Mouse (Mus musculus): ENCODE measurements at regions not wholly inside any gene's neighbourhood (a gene's known extent, or its start where the extent isn't known, plus 50 kb on each side); places are given as distances from the start of the nearest gene placed in this dataset.

DNA sequence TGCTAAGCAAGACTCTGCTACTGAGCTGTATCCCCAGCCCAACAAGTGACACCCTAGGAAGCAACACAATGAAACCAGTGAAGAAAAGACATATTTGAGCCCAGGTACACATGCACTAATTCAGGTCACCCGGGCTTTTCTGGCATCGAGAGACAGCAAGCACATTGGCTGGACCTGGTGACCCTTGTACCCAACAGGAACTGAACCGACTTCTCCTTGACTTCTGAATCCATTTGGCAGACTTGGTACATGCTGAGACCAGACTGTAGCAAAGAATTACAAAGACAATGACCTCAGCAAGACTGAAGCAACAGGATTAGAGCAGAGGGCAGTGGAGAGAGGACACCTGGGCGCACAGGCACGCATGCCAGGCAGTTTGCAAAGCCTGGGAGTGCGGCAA, 79.1 kb downstream of the Sema4f start:
- H3K36me3 ChIP-seq (ENCODE audit: control insufficient read depth, insufficient read depth), result no peaks in the 10 kb centered on the region
- no peak overlapping the region for H3K4me3 ChIP-seq (ENCODE audit: insufficient read depth, poor library complexity, severe bottlenecking)
- H3K79me3 ChIP-seq (ENCODE audit: low read depth), result no peaks in the 10 kb centered on the region
- H3ac ChIP-seq (ENCODE audit: control insufficient read depth, insufficient read length, low read depth), result no peak overlapping the region
- no peaks in the 10 kb centered on the region for H3K27me3 ChIP-seq (ENCODE audit: control insufficient read depth, insufficient read depth, insufficient read length)
- H3K79me2 ChIP-seq (ENCODE audit: control insufficient read depth, insufficient read depth), result no peaks in the 10 kb centered on the region
- TF ChIP-seq CEBPB (IDR thresholded peaks at IDR 0.05; ENCODE audit: low read depth) (no peak), CTCF (IDR thresholded peaks at IDR 0.05; ENCODE audit: control insufficient read depth, insufficient read depth, insufficient read length) (no peak), MYOG (IDR thresholded peaks at IDR 0.05; ENCODE audit: control insufficient read depth, extremely low read depth, insufficient read length) (no peak), FOSL1 (IDR thresholded peaks at IDR 0.05; ENCODE audit: insufficient read depth, low read length, poor library complexity, severe bottlenecking) (no peak)

DNA sequence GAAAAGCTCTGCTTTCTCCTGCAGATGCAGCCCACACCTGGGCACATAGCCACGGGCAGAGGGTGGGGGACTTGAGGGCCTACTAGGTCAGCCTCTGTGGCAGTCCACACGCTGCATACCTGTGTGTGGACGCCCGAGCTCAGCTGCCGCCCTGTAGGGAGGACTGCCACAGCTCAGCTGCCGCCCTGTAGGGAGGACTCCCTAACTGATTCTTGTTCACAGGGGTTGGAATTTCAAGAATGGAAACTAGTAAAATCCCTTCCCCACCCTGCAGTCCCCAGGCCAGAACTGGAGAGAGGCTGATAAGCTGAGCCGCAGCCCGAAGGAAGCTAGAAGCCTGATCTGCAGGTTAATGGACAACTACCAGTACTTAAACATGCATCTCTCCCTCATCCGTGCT, 82.0 kb upstream of the Hk2 start:
- H3K79me3 ChIP-seq (ENCODE audit: low read depth), result no peaks in the 10 kb centered on the region
- H3K79me2 ChIP-seq (ENCODE audit: control insufficient read depth, insufficient read depth), result no peaks in the 10 kb centered on the region
- H3K27me3 ChIP-seq (ENCODE audit: control insufficient read depth, insufficient read depth, insufficient read length), result no peaks in the 10 kb centered on the region
- H3K4me3 ChIP-seq (ENCODE audit: insufficient read depth, poor library complexity, severe bottlenecking), result no peak overlapping the region
- TF ChIP-seq MYOG (IDR thresholded peaks at IDR 0.05; ENCODE audit: control insufficient read depth, extremely low read depth, insufficient read length) (no peak), CTCF (IDR thresholded peaks at IDR 0.05; ENCODE audit: control insufficient read depth, insufficient read depth, insufficient read length) (no peak), FOSL1 (IDR thresholded peaks at IDR 0.05; ENCODE audit: insufficient read depth, low read length, poor library complexity, severe bottlenecking) (no peak), MYOD1 (IDR thresholded peaks at IDR 0.05; ENCODE audit: control insufficient read depth, insufficient read length, low read depth) (no peak), MAX (IDR thresholded peaks at IDR 0.05) (no peak), CEBPB (IDR thresholded peaks at IDR 0.05; ENCODE audit: low read depth) (no peak), USF1 (IDR thresholded peaks at IDR 0.05; ENCODE audit: low read depth) (no peak)
- H3ac ChIP-seq (ENCODE audit: control insufficient read depth, insufficient read length, low read depth), result no peak overlapping the region
- H3K36me3 ChIP-seq (ENCODE audit: control insufficient read depth, insufficient read depth), result no peaks in the 10 kb centered on the region

GRCm38 (mm10) chr6:82855401-82855800, 81.1 kb upstream of the Hk2 start:
- H3K27me3 ChIP-seq (ENCODE audit: control insufficient read depth, insufficient read depth, insufficient read length), result no peaks in the 10 kb centered on the region
- no peak overlapping the region for H3K4me3 ChIP-seq (ENCODE audit: insufficient read depth, poor library complexity, severe bottlenecking)
- no peak for TF ChIP-seq CTCF (IDR thresholded peaks at IDR 0.05; ENCODE audit: control insufficient read depth, insufficient read depth, insufficient read length)
- TF ChIP-seq MAX (IDR thresholded peaks at IDR 0.05), result no peak
- TF ChIP-seq CEBPB (IDR thresholded peaks at IDR 0.05; ENCODE audit: low read depth), result no peak
- no peaks in the 10 kb centered on the region for H3K79me2 ChIP-seq (ENCODE audit: control insufficient read depth, insufficient read depth)
- no peaks in the 10 kb centered on the region for H3K36me3 ChIP-seq (ENCODE audit: control insufficient read depth, insufficient read depth)
- H3ac ChIP-seq (ENCODE audit: control insufficient read depth, insufficient read length, low read depth), result no peak overlapping the region
- H3K79me3 ChIP-seq (ENCODE audit: low read depth), result no peaks in the 10 kb centered on the region

DNA sequence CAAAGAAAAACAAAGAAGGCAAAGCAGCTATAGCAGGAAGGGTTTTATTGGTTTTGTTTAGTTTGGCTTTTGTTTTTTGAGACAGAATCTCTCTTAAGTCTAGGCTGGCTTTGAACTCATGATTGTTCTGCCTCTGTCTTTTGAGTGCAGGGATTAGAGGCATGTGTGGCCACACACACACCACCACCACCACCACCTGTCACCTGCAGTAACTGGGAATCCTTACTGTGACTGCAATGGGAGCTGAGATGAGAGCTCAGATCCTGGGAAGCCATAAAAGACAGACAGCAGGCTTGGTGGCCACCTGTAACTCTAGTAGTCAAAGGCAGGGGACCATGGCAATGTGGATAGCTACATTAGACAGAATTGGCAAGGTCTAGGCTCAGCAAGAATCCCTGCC, 80.5 kb upstream of the Hk2 start:
- no peaks in the 10 kb centered on the region for H3K79me2 ChIP-seq (ENCODE audit: control insufficient read depth, insufficient read depth)
- no peak for TF ChIP-seq CEBPB (IDR thresholded peaks at IDR 0.05; ENCODE audit: low read depth)
- TF ChIP-seq FOSL1 (IDR thresholded peaks at IDR 0.05; ENCODE audit: insufficient read depth, low read length, poor library complexity, severe bottlenecking), result no peak
- TF ChIP-seq CTCF (IDR thresholded peaks at IDR 0.05; ENCODE audit: control insufficient read depth, insufficient read depth, insufficient read length), result no peak
- no peak for TF ChIP-seq MYOG (IDR thresholded peaks at IDR 0.05; ENCODE audit: control insufficient read depth, extremely low read depth, insufficient read length)
- TF ChIP-seq MYOD1 (IDR thresholded peaks at IDR 0.05; ENCODE audit: control insufficient read depth, insufficient read length, low read depth), result no peak
- no peak for TF ChIP-seq USF1 (IDR thresholded peaks at IDR 0.05; ENCODE audit: low read depth)
- TF ChIP-seq MAX (IDR thresholded peaks at IDR 0.05), result no peak
- no peak overlapping the region for H3ac ChIP-seq (ENCODE audit: control insufficient read depth, insufficient read length, low read depth)
- no peaks in the 10 kb centered on the region for H3K27me3 ChIP-seq (ENCODE audit: control insufficient read depth, insufficient read depth, insufficient read length)
- no peak overlapping the region for H3K4me3 ChIP-seq (ENCODE audit: insufficient read depth, poor library complexity, severe bottlenecking)
- H3K79me3 ChIP-seq (ENCODE audit: low read depth), result no peaks in the 10 kb centered on the region
- no peaks in the 10 kb centered on the region for H3K36me3 ChIP-seq (ENCODE audit: control insufficient read depth, insufficient read depth)

GRCm38 (mm10) chr6:82854338-82854737, 80.1 kb upstream of the Hk2 start:
- Histone ChIP-seq H3K4me3 (ENCODE audit: insufficient read depth, poor library complexity, severe bottlenecking) (no peak overlapping the region), H3K79me2 (ENCODE audit: control insufficient read depth, insufficient read depth) (no peaks in the 10 kb centered on the region), H3K27me3 (ENCODE audit: control insufficient read depth, insufficient read depth, insufficient read length) (no peaks in the 10 kb centered on the region), H3ac (ENCODE audit: control insufficient read depth, insufficient read length, low read depth) (no peak overlapping the region), H3K36me3 (ENCODE audit: control insufficient read depth, insufficient read depth) (no peaks in the 10 kb centered on the region), H3K79me3 (ENCODE audit: low read depth) (no peaks in the 10 kb centered on the region)
- no peak for TF ChIP-seq MYOG (IDR thresholded peaks at IDR 0.05; ENCODE audit: control insufficient read depth, extremely low read depth, insufficient read length)
- TF ChIP-seq CTCF (IDR thresholded peaks at IDR 0.05; ENCODE audit: control insufficient read depth, insufficient read depth, insufficient read length), result no peak
- TF ChIP-seq MYOD1 (IDR thresholded peaks at IDR 0.05; ENCODE audit: control insufficient read depth, insufficient read length, low read depth), result peak; percentile 44
- peak; percentile 42 for TF ChIP-seq USF1 (IDR thresholded peaks at IDR 0.05; ENCODE audit: low read depth)
- TF ChIP-seq MAX (IDR thresholded peaks at IDR 0.05), result peak; percentile 97

DNA sequence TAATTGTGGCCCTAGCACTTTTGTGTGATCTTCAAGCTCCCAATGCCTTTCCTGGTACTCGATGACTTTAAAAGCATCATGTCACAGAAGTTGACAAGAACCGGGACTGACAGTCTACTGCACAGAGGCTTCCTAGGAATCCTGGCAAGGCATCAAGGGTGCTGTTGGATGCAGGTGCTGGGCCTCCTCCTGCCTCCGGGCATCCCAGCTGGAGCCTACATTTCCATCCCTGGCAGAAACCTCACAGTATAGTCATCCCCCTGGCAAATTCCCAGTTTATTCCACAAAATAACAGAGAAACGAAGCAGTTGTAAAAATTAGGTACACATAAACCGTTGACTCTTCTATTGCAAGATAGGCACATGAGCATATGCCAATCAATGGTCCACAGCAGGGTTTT, 78.8 kb upstream of the Hk2 start:
- Histone ChIP-seq H3K27me3 (ENCODE audit: control insufficient read depth, insufficient read depth, insufficient read length) (no peaks in the 10 kb centered on the region), H3K4me3 (ENCODE audit: insufficient read depth, poor library complexity, severe bottlenecking) (no peak overlapping the region), H3ac (ENCODE audit: control insufficient read depth, insufficient read length, low read depth) (no peak overlapping the region), H3K36me3 (ENCODE audit: control insufficient read depth, insufficient read depth) (no peaks in the 10 kb centered on the region), H3K79me3 (ENCODE audit: low read depth) (no peaks in the 10 kb centered on the region), H3K79me2 (ENCODE audit: control insufficient read depth, insufficient read depth) (no peaks in the 10 kb centered on the region)
- TF ChIP-seq USF1 (IDR thresholded peaks at IDR 0.05; ENCODE audit: low read depth), result no peak
- no peak for TF ChIP-seq CEBPB (IDR thresholded peaks at IDR 0.05; ENCODE audit: low read depth)
- TF ChIP-seq MYOD1 (IDR thresholded peaks at IDR 0.05; ENCODE audit: control insufficient read depth, insufficient read length, low read depth), result no peak
- no peak for TF ChIP-seq MYOG (IDR thresholded peaks at IDR 0.05; ENCODE audit: control insufficient read depth, extremely low read depth, insufficient read length)
- TF ChIP-seq MAX (IDR thresholded peaks at IDR 0.05), result no peak
- no peak for TF ChIP-seq CTCF (IDR thresholded peaks at IDR 0.05; ENCODE audit: control insufficient read depth, insufficient read depth, insufficient read length)
- no peak for TF ChIP-seq FOSL1 (IDR thresholded peaks at IDR 0.05; ENCODE audit: insufficient read depth, low read length, poor library complexity, severe bottlenecking)

All from C2C12 (cell line).